Mouse (Mus musculus): Measurements from ENCODE around the gene Cdkal1.

The Cdkal1 gene

DNA sequence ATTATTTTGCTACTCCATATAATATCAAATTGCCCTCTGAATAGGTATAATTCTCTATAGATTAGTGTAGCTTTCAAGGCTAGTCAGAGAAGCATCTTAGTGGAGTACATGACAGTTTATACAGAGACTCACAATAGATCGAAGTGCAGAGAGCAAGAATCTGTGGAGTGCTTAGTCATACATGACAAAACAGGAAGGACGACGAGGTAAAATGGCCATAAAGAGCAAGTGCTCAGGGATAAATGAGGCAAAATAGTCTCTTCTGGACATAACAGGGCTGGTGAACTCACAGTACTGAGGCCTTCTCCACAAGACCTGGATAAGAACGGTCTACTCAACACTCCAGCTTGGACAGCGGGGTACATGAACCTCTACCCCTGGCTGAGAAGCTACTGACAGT lies 155.6 kb downstream of the Cdkal1 start:
- DNase-seq (ENCODE audit: low spot score), result no peak

DNA sequence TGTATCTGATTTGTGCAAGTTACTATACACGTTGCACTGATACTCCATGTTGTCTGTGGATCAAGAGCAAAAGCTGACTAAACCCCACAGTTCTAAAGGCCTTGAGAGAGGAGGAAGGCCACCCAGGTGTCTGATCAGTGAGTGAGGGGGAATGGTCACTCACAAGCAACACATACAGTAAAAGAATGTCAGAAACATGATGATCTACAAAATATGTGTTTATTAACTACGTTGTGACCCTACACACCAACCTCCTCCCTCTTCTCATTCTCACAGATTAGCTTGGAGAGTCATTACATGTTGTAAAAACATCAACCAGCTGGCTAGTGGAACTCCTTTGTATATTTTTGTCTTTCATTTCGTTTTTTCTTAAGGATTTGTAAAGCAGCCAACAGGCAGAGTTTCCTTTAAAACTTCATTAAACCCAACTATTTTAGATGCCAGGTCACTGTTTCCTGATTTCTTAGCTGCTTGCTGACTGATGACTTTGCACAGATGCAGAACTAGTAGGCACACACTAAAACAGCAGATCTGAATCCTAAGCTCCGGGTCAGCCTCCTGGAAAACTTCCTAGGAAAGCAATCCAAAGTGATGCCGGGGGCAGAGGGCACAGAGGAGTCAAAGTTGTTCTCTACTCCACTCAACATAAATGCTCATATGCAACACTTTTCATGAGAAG lies 157.0 kb downstream of the Cdkal1 start:
- DNase-seq (ENCODE audit: low spot score), result no peak

DNA sequence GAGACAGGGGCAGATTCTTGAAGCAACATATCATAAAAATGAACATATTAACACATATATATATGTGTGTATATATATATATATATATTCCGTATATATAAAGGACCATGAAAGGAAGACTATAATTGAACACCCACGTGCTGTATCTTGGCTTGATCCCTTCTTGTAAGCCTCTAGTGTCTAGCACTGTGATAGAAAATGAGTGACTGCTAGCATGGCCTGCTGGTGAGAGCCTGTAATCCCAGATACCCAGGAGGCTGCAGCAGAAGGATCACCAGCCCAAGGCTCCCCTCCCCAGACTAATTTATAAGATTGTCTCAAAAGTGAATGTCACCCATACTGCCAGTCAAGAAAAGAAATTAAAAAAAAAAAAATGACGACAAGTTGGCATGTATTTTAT lies 158.2 kb downstream of the Cdkal1 start:
- DNase-seq (ENCODE audit: low spot score), result no peak

DNA sequence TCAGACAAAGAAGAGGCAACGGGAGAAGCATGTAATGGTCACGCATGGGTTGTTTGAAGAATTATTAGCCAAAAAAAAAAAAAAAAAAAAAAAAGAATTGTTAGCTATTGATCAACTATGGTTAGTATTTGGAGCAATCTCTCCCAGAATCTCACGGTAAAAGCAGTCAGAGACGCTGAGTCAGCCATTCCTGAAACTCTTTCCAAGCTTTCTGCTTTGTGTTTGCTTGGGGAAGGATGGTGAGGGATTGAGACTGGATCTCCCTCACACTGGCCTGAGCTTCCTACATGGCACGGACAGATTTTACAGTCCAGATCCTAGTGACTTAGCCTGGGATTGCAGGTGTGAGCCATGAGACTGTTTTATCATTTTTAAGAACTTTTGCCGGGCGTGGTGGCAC lies 164.7 kb downstream of the Cdkal1 start:
- DNase-seq (ENCODE audit: low spot score), result no peak

DNA sequence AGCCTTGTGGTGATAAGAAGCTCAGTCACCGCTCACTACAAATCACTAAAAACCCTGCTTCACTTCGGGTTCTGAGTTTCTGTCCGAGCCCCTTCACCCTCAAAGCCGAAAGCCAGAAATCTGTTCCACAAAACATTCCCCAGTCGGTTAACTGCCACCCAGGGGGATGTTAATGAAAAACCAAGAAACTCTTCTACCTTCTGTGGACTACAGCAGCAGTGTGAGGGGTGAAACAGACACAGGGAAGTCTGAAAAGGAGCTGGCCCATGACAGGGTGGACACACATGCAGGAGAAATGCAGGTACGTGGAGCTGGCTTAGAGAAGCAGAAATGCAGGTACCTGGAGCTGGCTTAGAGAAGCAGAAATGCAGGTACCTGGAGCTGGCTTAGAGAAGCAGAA lies 166.6 kb downstream of the Cdkal1 start:
- DNase-seq (ENCODE audit: low spot score), result no peak

DNA sequence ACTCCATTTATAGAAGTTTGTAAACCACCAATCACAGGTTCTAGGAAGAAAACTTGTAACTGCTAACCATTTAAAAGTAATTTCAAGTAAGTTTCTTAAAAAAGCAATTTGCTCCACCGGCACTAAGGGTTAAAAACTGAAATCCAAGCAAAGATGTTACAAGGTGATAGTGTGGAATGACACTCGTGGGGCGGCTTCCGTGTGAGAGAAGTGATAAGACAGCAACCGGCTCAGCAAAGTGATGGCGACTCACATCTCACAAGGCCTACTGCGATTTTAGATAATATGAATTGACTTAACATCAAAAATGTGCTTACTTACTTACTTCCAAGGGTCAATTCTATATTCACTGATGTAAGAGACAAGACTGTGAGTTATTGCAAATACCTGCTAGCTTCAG lies 167.6 kb downstream of the Cdkal1 start:
- no peak for DNase-seq (ENCODE audit: low spot score)

DNA sequence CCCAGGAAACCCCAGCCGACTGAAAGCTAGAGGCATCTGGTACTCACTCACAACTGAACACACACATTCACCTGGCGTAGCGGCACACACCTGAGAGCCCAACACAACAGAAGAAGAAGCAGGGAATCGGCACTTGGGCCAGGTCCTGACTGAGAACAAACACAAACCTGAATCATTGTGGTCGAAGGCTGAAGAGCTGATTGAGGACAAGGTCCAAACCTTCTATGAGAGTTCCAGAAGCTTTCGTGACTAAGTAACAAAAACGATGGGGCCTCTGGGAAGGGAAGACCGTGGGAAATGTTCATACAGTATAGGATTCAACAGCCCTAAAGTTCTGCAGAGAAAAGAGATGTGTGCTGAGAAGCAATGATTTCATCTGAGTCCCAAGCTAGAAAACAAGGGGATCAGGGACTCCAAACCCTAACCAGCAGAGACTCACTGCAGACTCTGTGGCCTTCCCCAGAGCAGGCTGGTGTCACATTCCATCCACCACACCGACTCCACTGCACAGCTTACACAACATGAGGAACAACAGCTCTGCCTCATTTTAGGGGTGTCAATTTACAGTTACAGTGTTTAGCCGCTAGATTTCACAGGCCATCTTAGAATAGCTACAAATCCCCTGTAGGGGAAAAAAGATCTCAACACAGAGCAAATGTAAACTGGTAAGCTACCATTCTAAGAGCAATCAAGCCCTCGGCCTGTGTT lies 175.8 kb downstream of the Cdkal1 start:
- no peak for DNase-seq (ENCODE audit: low spot score)

DNA sequence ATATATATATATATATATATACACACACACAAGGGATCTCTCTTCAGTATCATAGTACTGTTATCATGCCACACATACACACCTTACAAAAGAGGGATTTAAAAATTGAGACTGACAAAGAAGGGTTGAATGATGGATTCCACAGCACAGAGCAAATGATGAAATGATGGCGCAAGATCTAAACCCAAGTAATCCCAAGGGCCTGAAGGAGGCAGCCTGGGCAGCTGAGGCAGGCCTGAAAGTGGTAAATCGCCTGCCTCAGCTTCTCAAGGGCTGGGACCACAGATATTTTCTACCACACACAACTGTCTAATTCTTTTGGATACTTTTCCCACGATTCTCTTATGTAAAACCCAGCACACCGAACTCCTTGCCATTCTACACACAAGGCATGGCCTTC lies 177.9 kb downstream of the Cdkal1 start:
- no peak for DNase-seq (ENCODE audit: low spot score)

DNA sequence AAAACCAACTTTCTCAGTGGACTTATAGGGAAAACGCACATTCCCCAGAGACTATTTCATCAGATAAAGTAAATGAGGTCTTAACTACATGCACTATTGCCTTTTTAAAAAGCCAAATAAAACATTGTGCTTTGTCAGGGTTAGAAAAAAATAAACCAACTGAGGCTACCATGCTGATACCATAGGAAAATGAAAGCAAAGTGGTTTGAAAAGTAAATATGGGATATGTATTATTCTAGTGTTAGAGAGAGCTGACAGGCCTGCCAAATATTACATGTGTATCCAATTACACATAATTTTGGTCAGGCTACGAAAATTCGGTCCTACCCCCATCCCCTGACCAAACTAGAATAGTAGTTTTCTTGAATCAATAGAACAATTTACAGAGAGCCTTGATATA lies 184.8 kb downstream of the Cdkal1 start:
- no peak for DNase-seq (ENCODE audit: low spot score)

DNA sequence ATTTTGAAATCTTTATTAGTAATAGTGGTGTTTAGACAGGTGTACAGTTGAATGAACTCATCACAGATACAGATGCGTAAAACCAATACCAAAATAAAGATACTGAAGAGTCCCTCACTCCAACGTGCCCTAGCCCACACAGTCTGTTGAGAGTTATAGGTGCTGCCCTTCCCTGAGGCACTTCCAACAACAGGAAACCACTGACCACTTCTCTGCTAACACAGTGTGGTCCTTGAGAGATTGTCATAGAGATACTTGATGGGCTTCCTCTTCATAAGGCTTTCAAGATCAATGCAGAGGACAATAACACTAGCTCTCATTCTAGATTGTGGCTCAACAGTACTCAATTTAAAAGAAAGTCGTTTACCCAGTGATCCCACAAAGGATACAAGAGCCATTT lies 191.6 kb downstream of the Cdkal1 start:
- DNase-seq (ENCODE audit: low spot score), result no peak

DNA sequence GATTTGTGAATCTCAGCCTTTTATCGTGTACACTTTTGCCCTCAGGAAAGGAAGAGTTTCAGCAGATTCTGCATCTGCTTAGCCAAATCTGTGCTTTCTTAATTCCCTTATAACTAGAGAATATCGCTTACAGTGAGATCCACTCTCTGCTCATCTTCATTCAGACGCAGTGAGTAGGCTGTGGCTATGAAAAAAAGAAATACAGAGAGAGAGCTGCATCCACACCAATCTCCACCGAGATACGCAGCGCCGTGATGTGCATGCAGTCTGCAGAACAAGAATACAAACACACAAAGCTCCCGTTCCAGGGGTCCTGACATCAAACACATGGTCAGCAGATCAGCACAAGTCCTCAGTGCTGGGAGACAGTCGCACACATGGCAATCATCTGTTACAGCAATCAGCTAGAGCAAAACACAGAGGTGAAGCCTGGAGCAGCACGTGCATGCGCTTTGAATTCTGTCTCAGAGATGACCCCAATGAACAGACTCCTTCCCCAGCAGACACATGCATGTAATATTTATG lies 199.6 kb downstream of the Cdkal1 start:
- no peak for DNase-seq (ENCODE audit: low spot score)

DNA sequence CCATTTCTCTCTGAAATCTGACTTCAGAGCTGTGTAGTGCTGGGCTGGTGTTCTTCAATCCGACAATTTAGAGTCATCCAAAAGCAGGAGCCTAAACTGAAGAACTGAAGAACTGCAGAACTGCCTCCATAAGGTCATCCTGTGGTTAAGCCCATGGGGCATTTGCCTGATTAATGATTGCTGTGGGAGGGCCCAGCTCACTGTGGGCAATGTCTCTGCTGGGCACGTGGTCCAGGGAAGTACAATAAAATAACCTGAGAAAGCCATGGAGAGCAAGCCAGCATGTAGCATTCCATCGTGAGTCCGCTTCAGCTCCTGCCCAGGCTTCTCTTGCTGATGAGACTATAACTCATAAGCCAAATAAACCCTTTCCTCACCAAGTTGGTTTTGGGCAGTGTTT lies 202.1 kb downstream of the Cdkal1 start:
- no peak for DNase-seq (ENCODE audit: low spot score)

DNA sequence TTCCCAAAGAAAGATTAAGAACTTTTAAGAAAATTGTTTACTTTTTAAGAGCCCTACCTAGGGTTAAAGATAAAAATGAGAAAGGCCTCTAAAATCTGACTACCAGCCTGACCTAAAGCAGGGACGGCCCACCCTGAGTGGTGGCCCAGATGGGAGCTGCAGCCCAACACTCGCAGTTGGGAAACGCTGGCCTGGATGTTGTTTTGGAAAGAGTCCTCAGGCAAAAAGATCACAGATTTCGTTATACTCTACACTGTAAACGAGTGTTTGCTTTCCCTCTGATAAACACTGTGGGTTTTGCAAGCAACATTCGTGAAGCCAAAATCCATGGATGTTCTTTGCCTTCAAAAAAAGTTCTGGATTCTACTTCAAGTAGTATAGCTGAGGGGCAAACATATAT lies 202.7 kb downstream of the Cdkal1 start:
- DNase-seq (ENCODE audit: low spot score), result no peak

DNA sequence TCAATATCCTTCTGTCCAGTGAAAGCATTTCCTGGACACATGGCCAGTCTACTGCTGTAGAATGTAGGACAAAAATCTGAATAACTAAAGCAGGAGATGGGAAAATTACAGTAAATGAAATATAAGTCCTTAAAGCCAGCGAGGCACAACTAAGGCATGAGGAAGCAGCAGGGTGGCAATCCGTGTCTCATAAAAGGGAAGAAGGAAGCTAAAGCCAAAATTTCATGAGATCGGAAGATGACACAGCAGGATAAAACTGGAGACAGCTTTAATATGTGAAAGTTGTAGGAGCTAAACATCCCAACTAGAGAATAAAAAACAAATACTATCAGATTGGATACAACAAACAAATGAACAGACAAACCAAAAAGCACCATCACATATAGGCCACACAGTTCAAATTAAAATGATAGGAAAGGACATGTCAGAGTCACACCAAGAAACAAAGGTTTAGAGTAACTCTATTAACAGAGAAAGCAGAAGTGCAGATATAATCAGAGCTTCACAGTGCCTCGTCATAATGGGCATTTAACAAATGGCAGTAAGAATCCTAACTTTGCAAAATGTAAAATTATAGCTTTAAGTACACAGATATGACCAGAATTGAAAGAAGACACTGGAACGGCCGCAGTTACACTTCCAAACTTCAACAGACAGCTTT lies 204.8 kb downstream of the Cdkal1 start:
- no peak for DNase-seq (ENCODE audit: low spot score)

DNA sequence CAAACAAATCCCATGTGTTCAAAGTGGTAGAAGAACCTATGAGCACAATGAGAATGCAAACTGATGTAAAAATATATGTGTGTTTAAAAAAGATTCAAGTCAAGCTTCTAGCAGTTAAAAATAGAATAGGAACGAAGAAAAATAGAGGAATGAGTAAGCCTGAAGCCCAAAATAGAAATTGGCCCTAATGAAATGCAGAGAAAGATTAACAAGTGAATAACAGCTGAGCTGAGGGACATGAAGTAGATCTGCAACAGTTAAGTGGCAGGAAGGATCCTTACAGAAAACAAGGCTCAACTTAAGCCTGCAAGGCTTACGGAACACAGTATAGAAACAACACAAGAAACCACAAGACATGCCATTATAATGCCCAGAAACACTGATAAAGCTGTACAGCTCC lies 205.9 kb downstream of the Cdkal1 start:
- no peak for DNase-seq (ENCODE audit: low spot score)

DNA sequence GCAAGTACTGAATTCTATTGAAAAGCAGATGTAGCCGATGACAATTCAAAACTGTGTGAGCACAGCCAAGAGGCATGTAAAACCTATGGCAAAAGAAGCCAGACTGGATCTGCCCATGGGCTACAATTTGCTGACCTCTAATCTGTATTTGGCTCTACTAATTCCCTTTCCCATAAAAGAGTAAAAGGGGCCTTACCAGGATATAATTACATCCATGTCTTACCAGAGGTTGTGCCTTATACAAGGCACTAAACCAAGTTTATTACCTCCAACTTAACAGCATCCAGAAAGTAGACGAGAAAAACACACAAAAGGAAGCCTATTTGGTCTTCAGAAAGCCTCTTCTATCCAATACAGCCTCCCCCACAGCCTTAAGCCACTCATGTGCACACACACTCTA lies 213.2 kb downstream of the Cdkal1 start:
- DNase-seq (ENCODE audit: low spot score), result no peak

DNA sequence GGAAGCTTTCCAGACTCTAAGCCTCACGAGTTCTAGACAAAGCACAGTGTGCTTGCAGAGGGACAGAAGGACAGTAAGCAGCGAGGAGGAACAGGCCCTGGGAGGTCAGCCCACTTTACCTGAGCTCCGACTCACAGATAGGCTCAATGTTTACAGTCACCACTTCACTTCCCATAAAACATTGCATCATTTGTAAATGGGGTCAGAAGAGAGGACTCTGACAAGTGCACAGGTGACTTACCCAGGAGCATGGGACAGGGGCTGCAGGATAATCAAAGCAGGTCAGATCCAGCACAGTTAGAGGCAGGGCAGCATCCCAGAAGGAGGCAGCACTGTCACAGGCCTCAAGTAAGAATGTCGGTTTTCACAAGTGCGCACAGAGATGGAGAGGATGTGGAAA lies 214.3 kb downstream of the Cdkal1 start:
- DNase-seq (ENCODE audit: low spot score), result no peak

DNA sequence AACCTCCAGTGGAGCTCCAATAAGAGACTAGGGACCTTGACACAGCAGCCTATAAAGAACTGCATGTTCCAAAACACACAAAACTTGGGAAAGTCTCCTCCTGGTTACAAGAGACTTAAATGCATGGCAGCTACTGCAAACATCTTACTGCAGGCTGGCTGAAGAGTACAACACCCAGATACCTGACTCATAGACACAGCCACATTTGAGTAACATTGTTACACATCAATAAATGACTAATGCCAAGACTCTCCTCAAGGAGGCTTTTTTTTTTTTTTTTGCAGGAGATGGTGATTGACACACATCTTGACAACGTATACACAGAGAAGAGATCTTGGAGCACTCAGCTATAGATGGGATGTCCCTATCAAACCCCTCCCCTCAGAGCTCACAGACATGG lies 215.3 kb downstream of the Cdkal1 start:
- DNase-seq (ENCODE audit: low spot score), result no peak

DNA sequence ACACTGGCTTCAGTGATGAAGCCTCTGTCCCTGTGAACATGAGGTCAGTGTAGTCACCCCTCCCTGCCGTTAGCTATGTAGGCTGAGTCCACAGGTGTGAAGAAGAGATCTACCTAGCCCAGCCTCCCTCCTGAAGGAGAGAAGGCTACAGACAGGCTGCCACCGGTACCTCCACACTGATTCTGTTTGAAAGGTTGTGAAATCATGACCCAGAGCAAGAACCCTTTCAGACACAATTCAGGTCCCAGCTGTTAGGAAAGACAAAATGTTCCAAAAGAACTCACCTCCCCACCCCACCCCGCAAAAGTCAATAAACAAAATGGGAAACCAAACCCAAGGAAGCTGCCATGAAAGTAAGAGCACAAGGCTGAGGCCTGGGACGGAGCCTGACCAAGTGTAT lies 217.2 kb downstream of the Cdkal1 start:
- no peak for DNase-seq (ENCODE audit: low spot score)

DNA sequence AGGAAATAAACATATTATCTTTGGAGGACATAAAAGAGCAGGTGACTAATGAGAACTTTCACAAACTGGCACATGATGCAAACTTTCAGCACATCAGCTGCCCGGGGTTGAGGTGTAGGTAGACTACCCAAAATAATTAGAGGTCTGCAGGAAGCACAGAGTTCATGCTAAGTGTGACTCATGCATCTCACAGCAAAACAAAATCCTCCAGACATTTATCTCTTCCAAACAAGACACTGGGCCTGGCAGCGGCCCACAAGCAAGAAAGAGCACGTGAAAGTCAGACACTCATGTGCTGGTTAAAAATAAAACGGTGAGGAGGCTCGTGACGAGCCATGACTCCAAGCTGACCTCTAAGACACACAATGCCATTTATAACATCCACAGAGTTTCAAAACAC lies 217.7 kb downstream of the Cdkal1 start:
- no peak for DNase-seq (ENCODE audit: low spot score)

DNA sequence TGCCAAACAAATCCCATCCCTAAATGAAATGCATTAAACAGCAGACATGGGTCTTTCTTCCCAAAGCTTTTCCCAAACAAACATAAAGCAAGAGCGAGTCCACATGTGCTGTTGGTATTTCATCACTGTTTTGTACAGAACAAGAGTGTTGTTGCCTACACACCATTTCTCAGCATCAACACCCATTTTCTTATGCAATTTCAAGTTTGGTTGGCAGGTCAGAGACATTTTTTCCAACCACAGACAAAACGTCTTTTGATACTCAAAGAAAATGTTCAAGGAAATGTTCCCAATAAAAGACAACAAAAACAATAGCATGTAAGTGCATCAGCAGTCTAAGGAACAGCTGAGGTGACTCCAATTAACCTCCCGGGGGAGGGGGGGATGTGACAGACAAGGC lies 219.9 kb downstream of the Cdkal1 start:
- no peak for DNase-seq (ENCODE audit: low spot score)

DNA sequence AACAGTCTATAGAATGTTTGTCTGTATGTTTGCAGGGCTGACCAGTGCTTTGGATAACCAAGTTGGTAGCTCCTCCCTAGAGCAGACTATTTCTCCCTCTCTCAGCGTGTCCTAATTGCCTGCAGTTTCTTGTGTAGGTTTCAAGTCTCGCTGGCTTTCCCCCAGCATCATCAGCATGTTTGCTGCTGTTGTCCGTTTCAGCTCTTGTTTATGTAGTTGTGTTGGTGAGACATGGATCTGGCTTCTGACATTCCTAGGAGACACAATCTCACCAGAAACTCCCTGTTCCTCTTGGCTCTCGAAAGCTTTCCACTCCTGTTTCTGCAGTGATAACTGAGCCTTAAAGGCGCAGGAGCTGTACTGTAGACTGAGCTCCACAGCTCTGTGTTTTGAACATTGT lies 224.1 kb downstream of the Cdkal1 start:
- DNase-seq (ENCODE audit: low spot score), result no peak

DNA sequence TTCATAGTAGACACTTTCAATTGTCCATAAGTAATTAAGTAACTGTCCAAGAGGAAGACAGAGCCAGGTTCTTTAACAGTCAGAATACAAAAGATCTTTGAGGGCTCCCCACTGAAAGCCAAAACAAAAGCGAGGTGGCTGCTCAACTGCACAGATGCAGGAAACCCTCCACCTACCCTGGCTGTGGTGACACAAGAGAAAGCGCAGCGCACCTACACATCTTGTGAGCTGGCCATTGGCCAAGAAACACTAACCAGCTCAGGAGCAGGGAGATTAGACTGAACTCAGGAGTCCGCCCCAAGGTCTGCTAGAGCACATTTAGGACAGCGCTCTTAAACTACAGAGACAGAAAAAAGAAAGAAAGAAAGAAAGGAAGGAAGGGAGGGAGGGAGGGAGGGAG lies 226.9 kb downstream of the Cdkal1 start:
- DNase-seq (ENCODE audit: low spot score), result no peak
